Mouse (Mus musculus) kidney, embryonic 16.5 days (tissue): ENCODE data around the gene Cyp3a57. TPM values are rescaled to one million over a fixed set of nuclear protein-coding genes. Genes with fewer than 3 reads are reported as not detected.
"Not testable (repeated sequence)": the region's sequence is repeated elsewhere in the genome, so short reads cannot be mapped to it uniquely, and the experiment has no call there.

Source experiments
- ATAC-seq: fragments of 200-750 bp; cut with Nextera tagmentation; 2 replicates; pipeline ENCODE4 v1.8.0; 2017; ENCODE audit warnings: moderate TSS enrichment; ENCODE audit not compliant: low FRiP score, low TSS enrichment
- H3K27ac ChIP-seq: fragments of 300-500 bp; sonication (generic); 2 replicates; pipeline ENCODE4 v1.5.1; 2014; ENCODE audit warnings: low read length
- H3K27me3 ChIP-seq: fragments of 300-500 bp; sonication (generic); 2 replicates; pipeline ENCODE4 v1.6.1; 2014; ENCODE audit warnings: low read length, control low read depth, mixed read lengths; ENCODE audit not compliant: insufficient read depth
- H3K36me3 ChIP-seq: fragments of 300-500 bp; sonication (generic); 2 replicates; pipeline ENCODE4 v1.6.1; 2014; ENCODE audit warnings: low read length, control low read depth, mixed read lengths; ENCODE audit not compliant: insufficient read depth
- H3K4me1 ChIP-seq: fragments of 300-500 bp; sonication (generic); 2 replicates; pipeline ENCODE4 v1.6.1; 2014; ENCODE audit warnings: low read length, control low read depth, mixed read lengths; ENCODE audit not compliant: insufficient read depth
- H3K4me2 ChIP-seq: fragments of 300-500 bp; sonication (generic); replicated peaks from 2 replicates; pipeline ENCODE4 v1.6.1; 2014; ENCODE audit warnings: low read depth, low read length
- H3K4me3 ChIP-seq: fragments of 300-500 bp; sonication (generic); 2 replicates; pipeline ENCODE4 v1.5.1; 2014; ENCODE audit warnings: mild to moderate bottlenecking, low read length
- H3K9ac ChIP-seq: fragments of 300-500 bp; sonication (generic); replicated peaks from 2 replicates; pipeline ENCODE4 v1.6.1; 2014; ENCODE audit warnings: low read length
- H3K9me3 ChIP-seq: fragments of 300-500 bp; sonication (generic); 2 replicates; pipeline ENCODE4 v1.6.1; 2016; ENCODE audit warnings: low read length, control low read depth
- WGBS: fragments of 180-500 bp; shearing (Covaris S2); extraction: QIAGEN DNeasy Blood & Tissue Kit; methylation state at CpG from one replicate; pipeline ENCODE4 v1.1.7; 2014; 5-methylcytosine and 5-hydroxymethylcytosine counted together
- polyA plus RNA-seq: library from polyadenylated mRNA; unstranded; fragments of >200 nt; fragmentation: Nextera tagmentation; extraction: Ambion mirVana; gene quantifications from 2 replicates; pipeline ENCODE4 v1.2.1, GENCODE M21; 2015

Cyp3a57 gene
- polyA plus RNA-seq, result not detected in 2 replicates

DNA sequence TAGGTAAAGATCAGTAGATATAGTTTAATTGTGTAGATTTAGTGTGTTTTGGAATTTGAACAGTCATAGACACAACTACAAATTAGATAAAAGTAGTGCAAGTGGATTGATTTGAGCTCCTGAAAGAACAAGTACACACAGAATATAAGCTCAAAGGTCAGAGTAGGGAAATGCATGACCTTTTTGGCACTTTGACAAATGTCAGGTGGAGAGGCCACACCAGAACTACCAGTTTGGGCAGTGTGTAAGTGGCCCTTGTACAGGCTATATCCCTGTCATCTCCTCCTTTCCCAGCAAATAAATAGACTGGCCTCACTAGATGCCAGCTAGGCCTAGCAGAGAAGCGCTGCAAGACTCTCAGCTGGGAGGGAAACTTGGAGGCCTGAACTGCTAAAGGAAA lies at the start of gene Cyp3a57:
Cyp3a57 (plus strand) TSS at position 339 of the 400 bp plus-strand sequence.
- H3K27ac ChIP-seq, result no peak within 1 kb of the TSS
- peaks cover 3% of the 10 kb centered on the region; the same call in 1 of the 2 replicates for H3K9me3 ChIP-seq
- no peak within 1 kb of the TSS for H3K4me3 ChIP-seq
- H3K4me1 ChIP-seq, result no peaks in the 10 kb centered on the region
- no peaks in the 10 kb centered on the region for H3K36me3 ChIP-seq
- H3K4me2 ChIP-seq, result no peak within 1 kb of the TSS
- no peak for ATAC-seq
- whole genome bisulfite sequencing, result 100% methylated on average over 1 of the region's 1 CpGs
- H3K27me3 ChIP-seq, result no peaks in the 10 kb centered on the region
- no peak within 1 kb of the TSS for H3K9ac ChIP-seq

DNA sequence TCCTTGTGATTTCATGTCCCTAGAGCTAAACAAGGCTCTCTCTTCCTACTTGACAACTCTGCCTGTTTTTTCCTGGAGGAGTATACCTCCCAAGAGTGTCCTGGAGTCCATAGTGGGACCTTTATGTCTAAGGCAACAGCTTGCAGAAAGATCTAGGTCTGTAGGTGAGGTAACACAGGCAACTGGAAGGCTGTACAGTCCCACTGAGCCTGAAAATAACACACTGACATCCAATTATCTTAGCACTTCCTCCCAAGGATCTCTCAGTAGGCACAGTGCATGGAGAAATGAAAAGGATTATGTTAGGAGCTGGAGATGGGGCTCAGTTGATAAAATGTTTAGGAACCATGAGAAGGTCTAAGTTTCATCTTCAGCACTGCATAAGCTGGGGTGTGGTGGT lies 44.6 kb upstream of the Cyp3a57 start:
- H3K4me3 ChIP-seq, result no peak overlapping the region
- no peaks in the 10 kb centered on the region for H3K36me3 ChIP-seq
- no peaks in the 10 kb centered on the region for H3K27me3 ChIP-seq
- ATAC-seq, result no peak
- no peak overlapping the region for H3K4me2 ChIP-seq
- no peaks in the 10 kb centered on the region for H3K9me3 ChIP-seq
- H3K9ac ChIP-seq, result no peak overlapping the region
- no peak overlapping the region for H3K27ac ChIP-seq
- H3K4me1 ChIP-seq, result no peaks in the 10 kb centered on the region

DNA sequence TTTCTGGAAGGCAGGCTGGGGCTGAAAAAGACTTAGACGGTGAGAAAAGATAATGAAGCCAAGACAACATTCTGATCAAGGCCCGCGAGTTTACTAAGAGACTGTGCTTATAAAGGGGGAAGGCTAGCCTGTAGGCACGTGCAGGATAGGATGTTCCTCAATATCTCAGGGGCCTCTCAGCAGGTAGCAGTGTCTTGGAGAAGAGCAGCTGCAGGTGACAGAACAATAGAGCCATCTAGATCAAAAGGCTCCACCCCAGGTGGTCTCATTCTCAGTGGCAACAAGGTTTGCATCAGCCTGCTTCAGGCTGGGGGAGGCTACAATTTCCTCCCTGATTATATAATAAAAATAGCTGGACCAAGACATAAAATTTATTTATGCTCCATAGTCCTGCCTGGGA lies 43.3 kb upstream of the Cyp3a57 start:
- ATAC-seq, result not testable (repeated sequence)

DNA sequence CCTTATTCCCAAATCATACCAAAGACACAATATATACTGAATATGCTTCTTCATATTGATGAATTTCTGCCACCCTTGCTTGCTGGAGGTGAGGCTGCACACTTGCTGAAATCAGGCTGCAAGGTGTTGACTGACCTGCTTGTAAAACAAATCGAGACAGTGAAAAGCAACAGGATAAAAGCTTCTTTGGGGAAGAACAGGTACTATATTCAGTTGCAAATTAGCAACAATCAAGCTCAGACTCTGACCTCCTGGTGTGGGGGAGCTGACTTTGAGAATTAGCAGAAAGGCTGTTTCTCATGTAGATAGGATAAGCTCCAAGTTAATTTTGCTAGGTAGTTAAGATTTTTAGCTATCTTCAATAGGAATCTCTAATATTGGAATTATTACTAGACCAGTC lies 42.7 kb upstream of the Cyp3a57 start:
- H3K4me1 ChIP-seq, result no peaks in the 10 kb centered on the region
- H3K4me2 ChIP-seq, result no peak overlapping the region
- no peaks in the 10 kb centered on the region for H3K9me3 ChIP-seq
- WGBS, result 77% methylated on average over 1 of the region's 1 CpGs
- no peak for ATAC-seq
- H3K9ac ChIP-seq, result no peak overlapping the region
- H3K4me3 ChIP-seq, result no peak overlapping the region
- H3K27ac ChIP-seq, result no peak overlapping the region
- H3K27me3 ChIP-seq, result no peaks in the 10 kb centered on the region
- no peaks in the 10 kb centered on the region for H3K36me3 ChIP-seq

More for the DNA sequence above, 43.3 kb upstream of the Cyp3a57 start:
- not testable (repeated sequence) for H3K4me2 ChIP-seq, H3K9ac ChIP-seq, H3K4me1 ChIP-seq, H3K36me3 ChIP-seq, H3K27ac ChIP-seq, H3K27me3 ChIP-seq, H3K4me3 ChIP-seq, H3K9me3 ChIP-seq
- 76% methylated on average over 4 of the region's 4 CpGs for WGBS

DNA sequence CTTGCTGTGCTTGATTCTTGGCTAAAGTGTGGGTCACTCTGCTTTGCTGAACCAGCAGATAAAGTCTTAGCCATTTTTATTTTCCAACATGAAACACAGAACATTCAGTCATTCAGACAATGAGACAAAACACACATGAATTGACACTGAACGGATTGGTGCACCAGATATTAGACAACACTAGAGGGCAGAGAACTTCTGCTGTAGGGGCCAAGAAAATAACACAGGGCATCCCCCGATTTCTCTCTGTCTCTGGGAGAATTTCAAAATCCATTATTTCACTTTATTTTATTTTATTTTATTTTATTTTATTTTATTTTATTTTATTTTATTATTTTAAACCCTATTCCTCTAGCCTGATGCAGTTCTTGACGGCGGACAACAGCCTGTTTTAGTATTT lies 38.1 kb upstream of the Cyp3a57 start:
- not testable (repeated sequence) for ATAC-seq, H3K4me3 ChIP-seq, H3K4me2 ChIP-seq, H3K27me3 ChIP-seq, H3K9me3 ChIP-seq, H3K36me3 ChIP-seq, H3K27ac ChIP-seq, H3K4me1 ChIP-seq, H3K9ac ChIP-seq
- 89% methylated on average over 4 of the region's 4 CpGs for WGBS

DNA sequence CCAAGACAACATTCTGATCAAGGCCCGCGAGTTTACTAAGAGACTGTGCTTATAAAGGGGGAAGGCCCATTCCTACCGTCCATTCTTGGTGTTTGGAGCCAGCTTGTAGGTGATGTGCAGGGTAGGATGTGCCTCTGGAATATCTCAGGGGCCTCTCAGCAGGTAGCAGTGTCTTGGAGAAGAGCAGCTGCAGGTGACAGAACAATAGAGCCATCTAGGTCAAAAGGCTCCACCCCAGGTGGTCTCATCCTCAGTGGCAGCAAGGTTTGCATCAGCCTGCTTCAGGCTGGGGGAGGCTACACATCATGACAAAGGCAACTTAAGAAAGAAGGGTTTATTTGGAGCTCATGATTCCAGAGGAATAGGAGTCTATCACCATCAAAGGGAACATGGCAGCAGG lies 37.3 kb upstream of the Cyp3a57 start:
- not testable (repeated sequence) for H3K9ac ChIP-seq, H3K27ac ChIP-seq, H3K4me1 ChIP-seq, H3K27me3 ChIP-seq, H3K4me3 ChIP-seq, ATAC-seq, H3K4me2 ChIP-seq, H3K36me3 ChIP-seq, H3K9me3 ChIP-seq
- WGBS, result 90% methylated on average over 3 of the region's 3 CpGs

DNA sequence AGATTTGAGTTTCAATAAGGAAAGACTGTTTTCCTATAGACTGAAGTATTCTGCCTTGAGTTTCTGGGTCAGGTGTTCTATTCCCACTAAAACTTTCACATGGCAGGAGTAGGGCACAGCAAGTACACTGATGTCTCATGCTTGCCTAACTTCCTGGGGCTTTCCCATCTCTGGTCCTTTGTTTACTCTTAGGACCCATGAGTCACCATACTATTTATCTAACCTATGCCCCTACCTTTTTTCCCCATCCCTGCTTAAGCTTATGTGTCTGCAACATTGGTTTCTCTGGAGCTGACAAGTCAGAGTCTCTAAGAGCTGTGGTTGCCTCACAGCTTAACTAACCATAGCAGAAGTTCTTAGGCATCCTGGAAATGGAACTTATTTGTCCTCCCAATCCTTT lies 31.2 kb upstream of the Cyp3a57 start:
- no peak overlapping the region for H3K4me3 ChIP-seq
- H3K36me3 ChIP-seq, result no peaks in the 10 kb centered on the region
- H3K9ac ChIP-seq, result no peak overlapping the region
- no peaks in the 10 kb centered on the region for H3K27me3 ChIP-seq
- ATAC-seq, result no peak
- H3K9me3 ChIP-seq, result no peaks in the 10 kb centered on the region
- no peaks in the 10 kb centered on the region for H3K4me1 ChIP-seq
- no peak overlapping the region for H3K4me2 ChIP-seq
- no peak overlapping the region for H3K27ac ChIP-seq

DNA sequence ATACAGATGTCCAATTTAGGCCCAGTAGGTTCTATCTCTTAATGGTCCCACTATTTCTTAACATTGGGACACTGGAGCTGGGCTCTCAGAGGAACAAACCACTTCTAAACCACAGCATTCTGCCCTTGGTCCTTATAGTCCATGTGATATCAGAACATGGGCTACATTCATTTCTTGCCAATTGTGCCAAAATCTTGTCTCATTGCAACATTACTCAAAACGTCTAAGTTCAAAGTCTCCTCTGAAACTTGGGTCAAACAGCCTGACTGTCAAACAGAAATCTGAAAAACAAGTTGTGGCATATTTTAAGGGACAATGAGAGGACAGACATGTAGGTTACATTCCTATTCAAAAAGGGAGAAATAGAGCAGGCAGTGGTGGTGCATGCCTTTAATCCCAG lies 27.9 kb upstream of the Cyp3a57 start:
- H3K36me3 ChIP-seq, result no peaks in the 10 kb centered on the region
- no peak overlapping the region for H3K9ac ChIP-seq
- 89% methylated on average over 1 of the region's 1 CpGs for WGBS
- no peak for ATAC-seq
- H3K27me3 ChIP-seq, result no peaks in the 10 kb centered on the region
- no peak overlapping the region for H3K27ac ChIP-seq
- no peak overlapping the region for H3K4me2 ChIP-seq
- 0 out of 2 replicates have a peak, but pooled peaks cover 2% of the 10 kb centered on the region for H3K9me3 ChIP-seq
- H3K4me1 ChIP-seq, result no peaks in the 10 kb centered on the region
- no peak overlapping the region for H3K4me3 ChIP-seq

DNA sequence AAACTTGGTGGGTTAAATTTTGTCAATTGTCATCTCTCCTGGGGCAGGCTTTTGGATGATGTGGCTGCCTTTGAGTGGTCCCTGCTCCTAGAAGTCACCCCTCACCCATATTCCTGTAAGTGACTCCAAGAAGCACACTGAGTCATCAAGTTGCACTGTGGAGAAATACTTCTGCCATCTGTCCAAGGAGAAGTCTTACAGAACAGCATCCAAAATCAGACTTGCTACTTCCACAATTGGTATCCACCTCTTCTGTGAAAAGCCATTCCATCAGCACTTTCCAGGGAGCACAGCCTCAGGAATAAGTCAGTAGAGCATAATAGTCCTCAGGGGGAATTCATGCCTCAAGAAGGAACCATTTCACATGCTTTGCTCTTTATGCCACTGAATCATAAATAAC lies 6.3 kb upstream of the Cyp3a57 start:
- not testable (repeated sequence) for H3K9ac ChIP-seq, H3K4me3 ChIP-seq, H3K27ac ChIP-seq, H3K4me1 ChIP-seq, H3K36me3 ChIP-seq, ATAC-seq, H3K9me3 ChIP-seq, H3K4me2 ChIP-seq, H3K27me3 ChIP-seq

DNA sequence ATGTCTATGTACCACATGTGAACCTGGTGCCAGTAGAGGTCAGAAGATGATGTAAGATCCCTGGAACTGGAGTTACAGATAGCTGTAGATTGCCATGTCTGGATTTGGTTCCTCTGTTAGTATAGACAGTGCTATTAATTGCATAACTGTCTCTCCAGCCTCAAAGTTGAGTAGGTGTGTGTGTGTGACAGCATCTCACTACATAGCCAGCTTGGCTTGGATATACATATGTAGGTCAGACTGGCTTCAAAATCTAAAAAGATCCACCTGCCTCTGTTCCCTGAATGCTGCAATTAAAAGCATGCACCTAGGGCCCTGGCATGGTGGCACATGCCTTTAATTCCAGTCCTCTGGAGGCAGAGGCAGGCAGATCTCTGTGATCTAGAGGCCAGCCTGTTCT lies 4.6 kb downstream of the Cyp3a57 start:
- peaks cover 3% of the 10 kb centered on the region; the same call in 1 of the 2 replicates for H3K9me3 ChIP-seq
- H3K9ac ChIP-seq, result no peak overlapping the region
- no peaks in the 10 kb centered on the region for H3K27me3 ChIP-seq
- no peaks in the 10 kb centered on the region for H3K4me1 ChIP-seq
- no peak overlapping the region for H3K4me2 ChIP-seq
- no peaks in the 10 kb centered on the region for H3K36me3 ChIP-seq
- no peak for ATAC-seq
- no peak overlapping the region for H3K27ac ChIP-seq
- H3K4me3 ChIP-seq, result no peak overlapping the region

DNA sequence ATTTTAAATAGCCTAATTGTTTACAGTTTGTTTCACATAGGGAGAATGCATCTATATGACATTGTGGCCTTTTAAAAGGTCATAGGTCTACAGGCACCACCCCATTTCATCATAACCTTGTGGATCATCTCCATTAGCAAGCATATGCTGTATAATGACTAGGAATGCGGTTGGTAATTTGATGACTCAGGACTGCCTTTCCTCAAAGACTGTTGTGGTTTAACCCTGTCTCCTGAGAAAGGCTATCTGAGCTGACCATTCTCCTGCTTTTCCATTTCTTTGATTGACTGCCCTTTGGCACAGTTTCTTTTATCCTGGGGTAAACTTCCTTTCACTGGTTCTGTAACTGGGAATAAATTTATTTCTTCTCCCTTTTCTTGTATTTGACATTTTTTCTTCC lies 8.0 kb downstream of the Cyp3a57 start:
- no peak overlapping the region for H3K9ac ChIP-seq
- no peak overlapping the region for H3K4me3 ChIP-seq

More for the DNA sequence above, 8.0 kb downstream of the Cyp3a57 start:
- no peak for ATAC-seq
- Histone ChIP-seq H3K4me1 (no peaks in the 10 kb centered on the region), H3K36me3 (no peaks in the 10 kb centered on the region), H3K27me3 (no peaks in the 10 kb centered on the region), H3K9me3 (peaks cover 3% of the 10 kb centered on the region; the same call in 1 of the 2 replicates), H3K27ac (no peak overlapping the region), H3K4me2 (no peak overlapping the region)
- WGBS, result 87% methylated on average over 1 of the region's 1 CpGs
